Mouse (Mus musculus) kidney, postnatal 36 days (tissue): ENCODE measurements at regions not wholly inside any gene's neighbourhood (a gene's known extent, or its start where the extent isn't known, plus 50 kb on each side); places are given as distances from the start of the nearest gene placed in this dataset.

ENCODE experiments used
- DNase-seq, 2 experiments: peaks; one replicate each; pipeline ENCODE4 v3.0.0; 2021 to 2022; ENCODE audit warnings: mixed read lengths in 2 of 2

GRCm38 (mm10) chr16:51690861-51691260 is 340.2 kb upstream of the Cblb start:
- DNase-seq, result no peak

GRCm38 (mm10) chr16:51705026-51705425 is 326.0 kb upstream of the Cblb start:
- no peak for DNase-seq

- DNase-seq, result no peak
Observed at GRCm38 (mm10) chr16:51718695-51719094, 312.3 kb upstream of the Cblb start.

DNA sequence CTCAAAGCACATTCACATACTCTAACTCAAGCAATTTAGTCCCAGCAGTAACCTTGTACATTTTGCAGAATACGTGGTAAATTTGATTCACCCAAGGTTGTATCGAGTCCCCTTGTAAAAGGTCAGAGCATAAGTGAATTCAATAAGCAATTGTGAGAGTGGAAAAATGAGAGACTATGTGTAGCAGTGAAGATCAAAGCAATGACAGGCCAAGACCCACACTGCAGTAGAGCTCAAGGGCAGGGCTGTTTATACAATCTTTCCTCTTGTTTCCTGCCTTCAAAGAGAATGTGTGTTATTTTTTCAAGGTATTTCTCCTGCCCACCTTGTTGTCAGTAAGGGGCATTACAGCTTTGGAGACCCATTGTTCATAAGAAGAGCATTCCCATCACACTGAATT is 311.4 kb upstream of the Cblb start:
- no peak for DNase-seq

DNA sequence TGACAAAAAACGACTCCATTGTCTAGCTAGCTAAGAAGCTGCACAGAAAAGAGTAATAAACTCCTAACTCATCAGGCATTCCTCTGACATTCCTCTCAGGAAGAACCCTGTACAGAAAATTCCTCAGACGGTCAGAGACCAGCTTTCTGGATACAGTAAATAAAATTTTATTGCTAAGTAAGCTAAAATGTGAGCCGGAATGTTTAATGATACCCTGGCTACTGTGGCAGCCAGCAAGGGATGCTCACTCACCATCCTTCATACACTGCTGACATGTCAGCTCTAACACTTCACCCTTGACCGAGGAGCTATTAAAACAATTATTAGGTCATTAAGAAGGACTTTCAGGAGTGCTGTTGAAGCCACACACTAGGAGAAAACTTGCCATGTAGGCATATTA is 308.3 kb upstream of the Cblb start:
- DNase-seq, result no peak

DNA sequence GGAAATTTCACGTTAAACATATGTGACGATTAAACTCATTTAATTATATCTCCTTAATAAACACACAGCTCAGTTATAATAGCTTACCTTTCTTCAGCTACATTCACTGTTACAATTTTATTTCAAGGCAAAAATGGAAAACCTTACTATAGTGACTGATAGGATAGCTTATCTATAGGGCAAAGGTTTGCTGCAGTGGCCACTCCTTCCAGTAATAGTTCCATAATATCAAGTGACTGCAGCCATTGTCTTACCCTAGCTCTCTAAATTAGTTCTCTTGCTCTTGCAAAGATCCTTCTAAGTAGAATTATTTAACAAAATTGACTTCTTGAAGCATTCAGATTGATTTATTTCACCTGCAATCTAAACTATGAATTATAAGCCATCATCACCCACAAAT is 289.1 kb upstream of the Cblb start:
- DNase-seq, result no peak

DNA sequence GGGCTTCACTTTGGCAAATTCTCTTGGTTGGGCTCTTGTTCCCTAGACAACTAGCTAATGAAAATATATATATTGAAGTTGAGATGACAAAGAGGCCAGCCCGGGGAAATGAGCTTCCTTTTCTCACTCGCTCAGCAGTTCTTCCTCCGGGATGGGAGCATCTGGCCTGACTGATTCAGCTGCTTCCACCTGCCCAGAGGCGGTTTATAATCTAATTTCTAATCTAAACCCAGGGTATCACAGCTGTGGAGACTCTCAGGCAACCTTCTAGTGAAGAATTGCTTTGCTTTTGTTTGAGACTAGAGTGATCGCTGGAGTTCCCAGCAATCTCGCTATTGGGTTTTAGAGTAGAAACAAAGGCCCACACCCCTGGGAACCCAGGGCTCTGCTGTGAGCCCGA is 279.1 kb upstream of the Cblb start:
- no peak for DNase-seq

- no peak for DNase-seq
Observed at GRCm38 (mm10) chr16:51758361-51759227, 272.4 kb upstream of the Cblb start.

DNA sequence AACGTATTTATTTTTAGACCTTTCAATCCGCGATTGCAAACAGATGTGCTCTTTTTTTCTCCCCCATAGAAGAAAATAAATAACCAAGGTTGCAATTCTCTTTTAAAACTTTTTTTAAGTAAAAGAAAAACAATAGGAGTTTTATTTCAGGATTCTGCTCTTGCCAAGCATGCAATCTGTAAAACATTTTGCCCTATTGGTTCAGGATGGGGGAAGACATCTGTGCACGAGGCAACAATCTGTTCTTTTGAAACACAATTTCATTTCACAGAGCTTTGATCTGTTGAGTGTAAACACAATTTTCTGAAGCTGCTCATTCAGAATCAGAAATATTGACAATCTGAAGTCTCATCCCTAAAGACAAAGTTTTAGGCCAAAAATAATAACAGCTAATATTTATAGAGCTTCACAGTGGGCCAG is 271.8 kb upstream of the Cblb start:
- DNase-seq, result no peak

DNA sequence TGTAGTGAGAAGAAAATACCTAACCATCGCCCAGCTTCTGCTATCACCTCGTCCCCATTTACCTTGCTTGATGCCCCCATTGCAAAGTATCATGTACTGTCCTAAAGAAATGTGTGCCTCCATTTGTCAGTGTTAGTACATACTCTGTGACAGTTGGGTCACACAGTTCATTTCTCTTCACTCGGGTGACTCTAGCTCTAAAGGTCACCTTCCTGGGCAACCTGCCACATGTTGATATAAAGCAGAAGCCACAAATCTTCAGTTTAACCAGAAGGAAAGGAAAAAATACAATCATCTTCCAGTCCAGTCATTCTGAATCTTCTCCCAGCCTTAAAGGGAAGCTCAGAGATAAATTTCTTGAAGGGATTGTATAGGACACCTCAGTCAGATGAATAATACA is 263.5 kb upstream of the Cblb start:
- peak; percentile 61 to 80 for DNase-seq

DNA sequence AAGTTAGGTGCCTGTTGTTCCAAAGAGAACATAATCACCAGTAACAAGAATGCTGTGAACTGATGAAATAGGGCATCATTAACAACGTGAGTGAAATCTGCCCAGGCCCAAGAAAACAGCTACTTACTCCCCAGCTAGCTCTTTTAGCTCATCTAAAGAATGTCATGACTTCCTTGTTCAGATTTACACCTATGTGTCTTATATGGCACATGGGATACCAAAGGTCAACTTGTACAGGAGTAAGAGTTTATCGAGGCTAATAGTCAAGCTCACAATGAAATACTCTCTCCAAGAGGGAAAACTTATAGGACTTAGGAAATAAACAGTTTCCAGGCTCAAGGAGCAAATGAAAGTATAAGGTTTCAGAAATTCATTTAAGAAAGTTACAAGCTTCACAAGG is 252.1 kb upstream of the Cblb start:
- no peak for DNase-seq

- DNase-seq, result no peak
Observed at GRCm38 (mm10) chr16:51795003-51795402, 236.0 kb upstream of the Cblb start.

- DNase-seq, result no peak
Observed at GRCm38 (mm10) chr16:51807323-51807722, 223.7 kb upstream of the Cblb start.

DNA sequence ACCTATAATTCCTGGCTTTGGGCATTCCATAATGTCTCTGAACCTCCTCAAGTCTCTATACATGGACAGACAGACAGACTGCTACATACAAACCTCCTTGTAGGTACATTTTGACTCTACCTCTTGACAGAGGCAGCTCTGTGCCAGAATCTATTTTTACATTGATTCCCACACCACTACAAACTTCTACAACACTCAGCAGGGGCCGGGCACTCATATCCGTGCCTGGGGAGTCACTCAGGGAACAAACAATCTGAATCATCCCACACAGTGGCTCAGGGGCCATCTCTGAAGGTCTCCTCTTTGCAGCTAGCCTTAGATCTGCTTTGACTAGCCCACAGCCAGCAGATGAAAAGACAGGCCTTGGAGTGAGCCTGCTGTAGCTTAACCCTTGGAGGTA is 221.9 kb upstream of the Cblb start:
- DNase-seq, result no peak

DNA sequence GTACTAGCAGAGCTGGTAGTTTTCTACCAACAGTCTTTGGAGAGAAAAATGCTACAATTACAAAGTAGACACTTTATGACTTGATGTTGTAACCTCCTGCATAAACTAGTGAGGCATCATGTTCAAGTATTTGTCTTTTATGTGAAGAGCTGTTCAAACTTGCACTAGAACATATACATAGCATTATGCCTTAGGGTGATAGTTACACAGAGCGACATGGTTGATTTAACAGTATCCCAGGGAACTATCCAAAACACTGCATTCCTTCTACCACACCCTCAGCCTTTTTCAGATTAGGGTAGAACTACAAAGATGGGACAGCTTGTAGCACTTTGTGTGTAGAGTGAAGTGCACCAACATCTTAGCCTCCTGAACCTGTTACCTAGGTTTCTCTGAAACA is 220.0 kb upstream of the Cblb start:
- no peak for DNase-seq

DNA sequence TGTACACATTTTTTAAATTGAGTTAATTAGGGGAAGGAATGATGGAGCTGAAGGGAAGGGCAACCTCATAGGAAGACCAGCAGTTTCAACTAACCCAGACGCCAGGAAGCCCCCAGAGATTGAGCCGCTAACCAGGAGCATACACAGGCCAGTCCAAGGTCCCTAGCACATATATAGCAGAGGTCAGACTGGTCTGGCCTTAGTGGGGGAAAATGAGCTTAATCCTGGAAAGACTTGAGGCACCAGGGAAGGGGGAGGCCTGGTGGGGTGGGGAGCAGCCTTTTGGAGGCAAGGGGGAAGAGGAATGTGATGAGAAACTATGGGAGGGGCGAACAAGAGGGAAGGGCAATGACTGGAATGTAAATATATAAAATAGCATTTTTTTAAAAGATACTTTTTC is 188.3 kb upstream of the Cblb start:
- DNase-seq, result no peak

DNA sequence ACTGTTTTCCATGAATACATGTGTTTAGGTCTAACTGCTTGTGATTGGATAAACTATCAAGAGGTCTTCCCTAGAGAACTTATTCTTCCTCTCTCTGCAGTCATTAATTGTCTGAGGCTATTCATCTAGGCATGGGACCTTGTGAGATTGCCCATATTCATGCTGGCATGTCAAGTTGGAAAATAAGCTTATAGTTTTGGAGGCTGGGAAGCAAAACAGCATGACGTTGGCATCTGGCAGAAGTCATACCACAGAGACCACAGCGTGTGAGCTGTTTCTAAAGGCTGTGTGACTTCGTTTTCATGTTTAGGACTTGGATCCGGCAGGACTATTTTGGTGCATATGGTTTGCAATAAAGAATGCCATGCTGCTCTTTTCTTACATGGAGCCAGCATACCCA is 185.5 kb upstream of the Cblb start:
- DNase-seq, result no peak

DNA sequence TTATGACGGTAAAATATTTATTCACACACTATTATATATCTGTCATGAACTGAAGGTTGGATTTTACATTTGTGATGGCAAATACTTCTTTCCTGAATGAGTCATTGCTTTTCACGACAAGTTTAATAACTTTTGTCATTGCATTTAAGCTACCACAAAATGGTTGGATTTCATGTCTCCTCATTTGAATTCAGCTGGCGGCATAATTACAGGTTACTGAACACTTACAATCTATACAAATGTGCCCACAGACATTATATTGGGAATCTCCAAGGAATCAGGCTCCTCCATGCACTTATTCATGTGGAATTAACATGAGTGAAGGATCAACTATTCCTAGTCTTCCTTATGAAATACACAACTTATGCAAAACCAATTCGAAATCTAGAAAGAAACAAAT is 150.3 kb upstream of the Cblb start:
- no peak for DNase-seq

GRCm38 (mm10) chr16:51881127-51881526 is 149.9 kb upstream of the Cblb start:
- DNase-seq, result no peak

GRCm38 (mm10) chr16:51883813-51884212 is 147.2 kb upstream of the Cblb start:
- DNase-seq, result no peak

- no peak for DNase-seq
Observed at GRCm38 (mm10) chr16:51887496-51887895, 143.5 kb upstream of the Cblb start.

DNA sequence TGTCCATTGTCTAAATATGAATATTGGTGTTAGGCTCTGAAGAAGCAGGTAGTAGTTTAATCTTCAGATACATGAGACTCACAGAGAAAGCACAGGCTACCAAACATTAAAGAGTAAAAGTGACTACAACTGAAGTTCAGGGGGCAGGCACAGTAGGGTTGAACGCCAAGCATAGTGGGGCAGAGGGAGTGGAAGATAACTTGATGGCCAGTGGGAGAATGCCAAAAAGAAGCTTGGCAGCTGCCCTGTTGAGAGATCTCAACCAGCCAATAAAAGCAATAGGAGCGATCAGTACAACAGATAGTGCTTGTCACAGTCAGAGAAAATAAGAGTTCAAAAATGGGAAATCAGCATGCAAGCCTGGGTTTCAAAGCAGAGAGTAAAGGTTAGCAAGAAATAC is 125.4 kb upstream of the Cblb start:
- no peak for DNase-seq

GRCm38 (mm10) chr16:51906686-51907085 is 124.3 kb upstream of the Cblb start:
- DNase-seq, result no peak

DNA sequence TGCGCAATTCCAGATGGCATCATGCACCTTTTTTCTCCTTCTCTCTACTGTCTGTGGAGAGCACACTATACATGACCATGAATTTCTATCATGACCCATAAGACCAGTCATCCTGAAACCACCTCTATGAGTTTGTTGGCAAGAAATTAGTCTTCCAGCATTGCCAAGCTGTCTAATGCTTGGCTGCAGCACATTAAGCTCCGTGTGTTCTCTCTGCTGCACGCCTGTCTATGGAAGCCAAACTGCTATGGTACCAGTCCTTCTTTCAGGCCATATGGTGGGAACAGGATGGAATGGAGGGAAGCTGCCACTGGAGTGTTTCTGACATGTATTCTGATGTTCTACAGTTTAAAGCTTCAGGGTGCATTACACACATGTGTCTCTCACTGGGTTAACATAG is 121.0 kb upstream of the Cblb start:
- no peak for DNase-seq

- DNase-seq, result no peak
Observed at GRCm38 (mm10) chr16:51911109-51911765, 119.8 kb upstream of the Cblb start.
